Mouse (Mus musculus): ENCODE results near the gene B230118H07Rik. TPM values are rescaled to one million over a fixed set of nuclear protein-coding genes. Genes with fewer than 3 reads are reported as not detected.

B230118H07Rik gene
- polyA plus RNA-seq, 1 experiment from 2014 or later, result 61.1 TPM

DNA sequence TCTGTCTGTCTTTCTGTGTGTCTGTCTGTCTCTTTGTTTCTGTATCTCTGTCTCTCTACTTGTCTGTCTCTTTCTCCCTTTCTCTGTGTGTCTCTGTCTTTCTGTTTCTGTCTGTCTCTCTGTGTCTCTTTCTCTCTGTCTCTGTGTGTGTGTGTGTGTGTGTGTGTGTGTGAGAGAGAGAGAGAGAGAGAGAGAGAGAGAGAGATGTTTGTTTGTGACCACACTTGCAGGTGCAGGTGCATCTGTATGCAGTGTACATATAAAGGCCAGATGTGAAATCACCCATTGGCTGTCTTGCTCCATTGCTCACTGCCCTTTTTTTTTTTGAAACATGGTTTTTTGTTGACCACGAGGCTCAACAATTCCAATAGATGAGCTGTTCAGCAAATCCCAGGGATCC is 1.1 kb upstream of the B230118H07Rik start:
- Histone ChIP-seq H3K4me1 (replicated peaks; ENCODE audit: control insufficient read depth, insufficient read depth, low read length) (peaks cover 4% of the 10 kb centered on the region; the same call in 1 of the 2 replicates), H3K27ac (no peak overlapping the region), H3K36me3 (replicated peaks; ENCODE audit: control insufficient read depth, insufficient read depth) (no peaks in the 10 kb centered on the region), H3K27me3 (ENCODE audit: control insufficient read depth, insufficient read depth, low read length) (no peaks in the 10 kb centered on the region), H3K4me3 (replicated peaks; ENCODE audit: low read length) (no peak overlapping the region), H3K9ac (no peak overlapping the region), H3K4me2 (replicated peaks) (no peak overlapping the region), H3K9me3 (ENCODE audit: control insufficient read depth, low read length) (no peaks in the 10 kb centered on the region)
- ATAC-seq (ENCODE audit: low FRiP score) (no peak), DNase-seq (ENCODE audit: low spot score) (no peak)
- 61% methylated on average over 1 of the region's 1 CpGs for WGBS

DNA sequence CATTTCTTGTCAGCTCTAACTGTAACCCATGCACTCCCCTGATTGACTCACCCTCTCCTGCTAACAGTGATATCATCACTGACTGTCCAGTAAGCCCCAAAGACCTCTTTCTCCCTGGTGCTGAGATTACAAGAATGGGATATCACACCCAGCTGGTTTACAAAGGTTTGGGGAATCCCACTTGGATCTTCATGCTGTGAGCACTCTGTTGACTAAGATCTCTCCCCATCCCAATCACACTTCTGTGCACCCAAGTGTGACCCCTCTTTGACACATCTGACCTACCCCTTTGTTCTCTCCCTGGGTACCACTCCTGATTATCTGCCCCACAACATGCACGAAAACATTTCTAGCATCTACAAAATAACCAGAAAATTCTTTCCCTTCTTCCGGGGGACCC is 971 bp downstream of the B230118H07Rik start:
- Histone ChIP-seq H3K4me1 (replicated peaks; ENCODE audit: control insufficient read depth, insufficient read depth, low read length) (peaks cover 4% of the 10 kb centered on the region; the same call in 1 of the 2 replicates), H3K9me3 (ENCODE audit: control insufficient read depth, low read length) (no peaks in the 10 kb centered on the region), H3K27ac (no peak overlapping the region), H3K9ac (no peak overlapping the region), H3K36me3 (replicated peaks; ENCODE audit: control insufficient read depth, insufficient read depth) (no peaks in the 10 kb centered on the region), H3K4me2 (replicated peaks) (no peak overlapping the region), H3K4me3 (replicated peaks; ENCODE audit: low read length) (no peak overlapping the region), H3K27me3 (ENCODE audit: control insufficient read depth, insufficient read depth, low read length) (no peaks in the 10 kb centered on the region)
- ATAC-seq (ENCODE audit: low FRiP score), result no peak
- 54% methylated on average over 2 of the region's 2 CpGs for WGBS
- DNase-seq (ENCODE audit: low spot score), result no peak

DNA sequence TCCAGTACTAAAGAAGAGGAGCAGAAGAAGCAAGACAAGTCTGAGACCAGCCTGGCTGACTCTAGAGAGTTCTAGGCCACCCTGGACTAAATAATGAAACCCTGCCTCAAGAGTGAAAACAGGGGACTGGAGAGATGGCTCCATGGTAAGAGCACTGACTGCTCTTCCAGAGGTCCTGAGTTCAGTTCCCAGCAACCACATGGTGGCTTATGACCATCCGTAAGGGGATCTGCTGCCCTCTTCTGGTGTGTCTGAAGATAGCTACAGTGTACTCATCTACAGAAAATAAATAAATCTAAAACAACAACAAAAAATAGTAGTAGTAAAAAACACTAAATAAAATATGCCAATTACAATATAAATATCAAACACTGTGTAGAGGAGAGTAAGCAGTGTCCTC is 3.5 kb downstream of the B230118H07Rik start:
- Histone ChIP-seq H3K9me3 (ENCODE audit: control insufficient read depth, low read length) (no peaks in the 10 kb centered on the region), H3K4me3 (replicated peaks; ENCODE audit: low read length) (no peak overlapping the region), H3K27me3 (ENCODE audit: control insufficient read depth, insufficient read depth, low read length) (no peaks in the 10 kb centered on the region), H3K4me1 (replicated peaks; ENCODE audit: control insufficient read depth, insufficient read depth, low read length) (peaks cover 4% of the 10 kb centered on the region; the same call in 1 of the 2 replicates), H3K9ac (no peak overlapping the region), H3K4me2 (replicated peaks) (no peak overlapping the region), H3K36me3 (replicated peaks; ENCODE audit: control insufficient read depth, insufficient read depth) (no peaks in the 10 kb centered on the region), H3K27ac (no peak overlapping the region)
- ATAC-seq (ENCODE audit: low FRiP score), result no peak
- 91% methylated on average over 1 of the region's 1 CpGs for WGBS
- DNase-seq (ENCODE audit: low spot score), result no peak

DNA sequence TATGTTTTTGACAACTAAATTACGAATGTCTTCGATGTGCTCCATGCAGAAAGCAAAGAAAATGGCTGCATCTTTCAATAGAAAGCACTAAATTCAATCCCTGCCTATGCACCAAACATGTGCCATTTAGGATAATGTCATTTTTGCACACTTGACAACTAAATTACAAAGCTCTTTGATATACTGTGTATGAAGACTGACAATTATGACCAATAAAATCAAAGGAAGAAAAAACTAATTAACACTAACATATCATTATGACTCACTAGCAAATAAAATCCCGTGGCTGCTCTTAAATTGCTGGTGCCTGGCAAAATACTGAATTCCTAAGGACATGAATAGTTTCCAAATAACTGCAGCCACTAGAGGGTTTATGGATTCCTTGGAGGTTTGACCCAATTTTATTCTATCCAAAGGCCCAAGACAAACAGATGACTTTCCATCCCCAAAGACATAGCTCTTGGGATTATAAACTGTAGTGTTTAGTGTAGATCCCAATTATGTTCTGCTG is 9.4 kb downstream of the B230118H07Rik start:
- no peak for DNase-seq (ENCODE audit: low spot score)
- Histone ChIP-seq H3K4me1 (replicated peaks; ENCODE audit: control insufficient read depth, insufficient read depth, low read length) (peaks cover 2% of the 10 kb centered on the region; the same call in 1 of the 2 replicates), H3K4me2 (replicated peaks) (no peak overlapping the region), H3K27me3 (ENCODE audit: control insufficient read depth, insufficient read depth, low read length) (no peaks in the 10 kb centered on the region), H3K27ac (peak overlapping the region; percentile 26; the same call in 1 of the 2 replicates), H3K4me3 (replicated peaks; ENCODE audit: low read length) (no peak overlapping the region), H3K9ac (no peak overlapping the region), H3K9me3 (ENCODE audit: control insufficient read depth, low read length) (no peaks in the 10 kb centered on the region), H3K36me3 (replicated peaks; ENCODE audit: control insufficient read depth, insufficient read depth) (no peaks in the 10 kb centered on the region)
- WGBS, result 78% methylated on average over 3 of the region's 3 CpGs
- no peak for ATAC-seq (ENCODE audit: low FRiP score)

- Histone ChIP-seq H3K4me3 (replicated peaks; ENCODE audit: low read length) (no peak overlapping the region), H3K36me3 (replicated peaks; ENCODE audit: control insufficient read depth, insufficient read depth) (no peaks in the 10 kb centered on the region), H3K4me1 (replicated peaks; ENCODE audit: control insufficient read depth, insufficient read depth, low read length) (peaks cover 2% of the 10 kb centered on the region; the same call in 1 of the 2 replicates), H3K9me3 (ENCODE audit: control insufficient read depth, low read length) (no peaks in the 10 kb centered on the region), H3K4me2 (replicated peaks) (no peak overlapping the region), H3K27me3 (ENCODE audit: control insufficient read depth, insufficient read depth, low read length) (no peaks in the 10 kb centered on the region), H3K27ac (peak overlapping the region; percentile 26; the same call in 1 of the 2 replicates), H3K9ac (no peak overlapping the region)
- DNase-seq (ENCODE audit: low spot score) (no peak), ATAC-seq (ENCODE audit: low FRiP score) (peak; percentile 57; the same call in 1 of the 2 replicates)
- 37% methylated on average over 7 of the region's 7 CpGs for WGBS
Observed at GRCm38 (mm10) chr2:101638979-101639839, 10.1 kb downstream of the B230118H07Rik start.

- WGBS, result under 1% methylated on average over 31 of the region's 31 CpGs
- Histone ChIP-seq H3K27ac (peak overlapping the region; percentile 94), H3K9me3 (ENCODE audit: control insufficient read depth, low read length) (no peaks in the 10 kb centered on the region), H3K9ac (peak overlapping the region; percentile 67), H3K4me3 (replicated peaks; ENCODE audit: low read length) (peak overlapping the region; percentile 62), H3K4me1 (replicated peaks; ENCODE audit: control insufficient read depth, insufficient read depth, low read length) (peaks cover 4% of the 10 kb centered on the region), H3K27me3 (ENCODE audit: control insufficient read depth, insufficient read depth, low read length) (no peaks in the 10 kb centered on the region), H3K4me2 (replicated peaks) (peak overlapping the region; percentile 66), H3K36me3 (replicated peaks; ENCODE audit: control insufficient read depth, insufficient read depth) (no peaks in the 10 kb centered on the region)
- peak; percentile 99 for ATAC-seq (ENCODE audit: low FRiP score)
- peak; percentile 97 for DNase-seq (ENCODE audit: low spot score)
Observed at GRCm38 (mm10) chr2:101628297-101629236, 20.8 kb downstream of the B230118H07Rik start.

DNA sequence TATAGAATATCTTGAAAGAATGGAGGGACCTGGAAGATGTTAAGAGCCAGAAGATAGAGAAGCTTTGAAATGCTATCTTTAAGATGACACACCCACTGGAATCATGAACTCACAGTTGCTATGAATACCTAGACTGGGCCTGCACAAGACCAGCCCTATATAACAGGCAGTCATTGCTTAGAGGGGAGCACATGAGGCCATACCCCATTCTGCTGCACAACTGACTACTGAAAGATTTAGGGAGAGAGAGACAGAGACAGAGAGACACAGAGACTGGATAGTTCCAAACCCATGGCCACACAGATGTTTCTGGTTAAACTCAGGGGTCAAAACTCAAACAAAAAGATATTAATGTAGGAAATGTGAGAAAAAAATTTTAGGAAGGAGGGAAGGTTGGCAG is 22.1 kb downstream of the B230118H07Rik start:
- Histone ChIP-seq H3K9ac (no peak overlapping the region), H3K36me3 (replicated peaks; ENCODE audit: control insufficient read depth, insufficient read depth) (no peaks in the 10 kb centered on the region), H3K4me1 (replicated peaks; ENCODE audit: control insufficient read depth, insufficient read depth, low read length) (peaks cover 4% of the 10 kb centered on the region), H3K4me2 (replicated peaks) (peak overlapping the region; percentile 66), H3K9me3 (ENCODE audit: control insufficient read depth, low read length) (no peaks in the 10 kb centered on the region), H3K27ac (no peak overlapping the region), H3K4me3 (replicated peaks; ENCODE audit: low read length) (no peak overlapping the region), H3K27me3 (ENCODE audit: control insufficient read depth, insufficient read depth, low read length) (no peaks in the 10 kb centered on the region)
- DNase-seq (ENCODE audit: low spot score), result no peak
- ATAC-seq (ENCODE audit: low FRiP score), result no peak

- ATAC-seq (ENCODE audit: low FRiP score) (no peak), DNase-seq (ENCODE audit: low spot score) (no peak)
- Histone ChIP-seq H3K4me1 (replicated peaks; ENCODE audit: control insufficient read depth, insufficient read depth, low read length) (peaks cover 4% of the 10 kb centered on the region), H3K9me3 (ENCODE audit: control insufficient read depth, low read length) (no peaks in the 10 kb centered on the region), H3K4me3 (replicated peaks; ENCODE audit: low read length) (no peak within 1 kb of the TSS), H3K27me3 (ENCODE audit: control insufficient read depth, insufficient read depth, low read length) (no peaks in the 10 kb centered on the region), H3K4me2 (replicated peaks) (no peak within 1 kb of the TSS), H3K27ac (no peak within 1 kb of the TSS), H3K36me3 (replicated peaks; ENCODE audit: control insufficient read depth, insufficient read depth) (no peaks in the 10 kb centered on the region), H3K9ac (no peak within 1 kb of the TSS)
- WGBS, result 63% methylated on average over 4 of the region's 4 CpGs
Observed at GRCm38 (mm10) chr2:101624526-101624925, 24.8 kb downstream of the B230118H07Rik start, which contains the start of gene Rag2. Gene Rag2 (plus strand): TSS chr2:101624718.

DNA sequence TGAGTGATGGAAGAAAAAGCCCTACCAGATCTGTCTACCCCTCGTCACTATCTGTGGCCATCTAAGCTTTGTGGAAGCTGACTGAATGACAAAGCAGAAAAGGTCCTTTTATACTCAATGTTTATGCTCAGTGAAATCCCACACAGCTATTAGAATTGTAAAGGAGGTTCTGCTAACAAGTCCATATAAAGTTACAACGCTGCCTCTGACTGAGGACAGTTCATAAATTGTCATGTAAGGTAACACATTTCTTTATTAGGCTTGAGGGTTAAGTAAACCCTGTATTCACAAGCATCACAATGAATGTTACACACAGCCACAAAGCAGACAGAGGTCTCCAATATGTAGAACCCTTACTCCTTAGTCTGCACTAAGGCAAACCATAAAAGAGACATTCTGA is 25.3 kb downstream of the B230118H07Rik start:
- Histone ChIP-seq H3K27ac (no peak overlapping the region), H3K36me3 (replicated peaks; ENCODE audit: control insufficient read depth, insufficient read depth) (no peaks in the 10 kb centered on the region), H3K4me1 (replicated peaks; ENCODE audit: control insufficient read depth, insufficient read depth, low read length) (no peaks in the 10 kb centered on the region; the same call in 1 of the 2 replicates), H3K9ac (no peak overlapping the region), H3K27me3 (ENCODE audit: control insufficient read depth, insufficient read depth, low read length) (no peaks in the 10 kb centered on the region), H3K4me2 (replicated peaks) (no peak overlapping the region), H3K9me3 (ENCODE audit: control insufficient read depth, low read length) (no peaks in the 10 kb centered on the region), H3K4me3 (replicated peaks; ENCODE audit: low read length) (no peak overlapping the region)
- DNase-seq (ENCODE audit: low spot score) (no peak), ATAC-seq (ENCODE audit: low FRiP score) (no peak)
- 41% methylated on average over 2 of the region's 2 CpGs for WGBS
